Comparison of ENCODE assay signal across 9 mouse cellular contexts in the genomic region with DNA sequence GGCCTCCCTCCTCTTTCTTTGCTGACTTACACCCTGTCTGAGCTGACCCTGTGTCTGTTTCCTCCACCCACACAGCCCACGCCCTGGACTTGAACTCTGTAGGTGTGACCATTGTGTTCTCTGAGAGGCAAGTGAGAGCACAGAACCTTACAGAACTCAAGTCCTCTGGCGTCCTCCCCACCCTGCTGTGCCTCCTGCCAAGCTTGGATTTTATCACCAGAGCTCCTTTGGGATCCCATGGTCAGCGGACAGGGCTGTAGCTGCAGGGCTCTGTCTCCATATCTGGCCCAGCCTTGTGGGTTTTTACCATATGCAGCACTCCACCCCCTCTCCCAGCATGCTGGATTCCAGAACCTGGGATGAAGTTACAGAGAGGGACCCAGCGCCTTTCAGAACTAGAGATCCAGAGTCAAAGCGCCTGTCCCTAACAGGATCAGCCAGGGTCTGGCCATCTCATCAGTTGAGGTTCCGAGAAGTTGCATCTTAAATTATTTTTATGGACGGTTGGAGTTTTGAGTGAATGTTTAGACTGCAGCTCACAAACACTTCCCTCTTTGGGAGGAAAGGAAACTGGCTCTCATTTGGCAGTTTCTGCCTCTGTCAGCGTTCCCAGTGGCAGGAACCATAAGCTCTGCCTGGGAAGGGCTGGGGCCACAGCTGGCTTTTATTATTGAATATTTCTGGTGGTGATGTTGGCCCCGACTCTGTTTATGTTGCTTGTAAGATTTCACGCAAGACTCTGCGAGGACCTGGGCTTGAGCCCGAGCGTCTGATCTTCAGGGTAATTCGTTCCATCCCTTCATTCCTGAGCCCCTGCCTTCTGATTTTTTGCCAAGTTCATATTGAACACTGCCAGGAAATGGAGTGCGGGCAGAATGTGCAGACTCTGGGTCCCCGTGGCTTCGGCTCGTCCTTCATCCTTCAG.
DNase-seq lines count a peak whose midpoint lies in the region; ATAC-seq and TF ChIP-seq lines count a peak whose summit lies in the region.
"Had no signal": no experiment of that assay in that cellular context is flagged by ENCODE, and none has a peak within 500 bp of the region (broad histone marks: within the 10 kb centered on the region; RNA-seq: fewer than 3 reads in every experiment).

No protein-coding gene starts in this region.

- peak overlapping the region; percentile 9; the same call in 1 of the 2 replicates for H3K4me2 ChIP-seq in lung, embryonic 16.5 days (ENCODE audit: low read depth, low read length)

- TF ChIP-seq POLR2A in kidney, adult 2 months (IDR thresholded peaks at IDR 0.05; ENCODE audit: low read depth, low read length) = no peak

- no peaks in the 10 kb centered on the region for H3K36me3 ChIP-seq in embryonic facial prominence, embryonic 10.5 days (replicated peaks)
- H3K36me3 ChIP-seq in kidney, adult 2 months (ENCODE audit: control insufficient read depth, insufficient read depth, low read length) = no peaks in the 10 kb centered on the region
- H3K36me3 ChIP-seq in lung, embryonic 16.5 days (ENCODE audit: control insufficient read depth, insufficient read depth, low read length) = no peaks in the 10 kb centered on the region
- H3K36me3 ChIP-seq: G1E had no signal

- no peak for TF ChIP-seq CTCF in layer of hippocampus, adult 2 months (conservative IDR thresholded peaks at IDR 0.05)
- TF ChIP-seq CTCF in kidney, adult 2 months (conservative IDR thresholded peaks at IDR 0.05; ENCODE audit: insufficient read depth, insufficient read length, low read depth, low read length) = no peak

- H3K27ac ChIP-seq in layer of hippocampus, adult 2 months = peak overlapping the region; percentile 36; the same call in 1 of the 2 replicates
- H3K27ac ChIP-seq in embryonic facial prominence, embryonic 10.5 days (replicated peaks) = peak overlapping the region; percentile 85
- peak overlapping the region; percentile 74 for H3K27ac ChIP-seq in kidney, adult 2 months (ENCODE audit: insufficient read depth, low read depth, low read length)
- peak overlapping the region; percentile 93 for H3K27ac ChIP-seq in lung, embryonic 16.5 days (ENCODE audit: low read length)

- DNase-seq in layer of hippocampus, adult 2 months (ENCODE audit: low spot score in 2 of 2) = peak in 1 of 2 experiments; percentile 15
- no peak for DNase-seq in layer of hippocampus, adult 18-20 months (ENCODE audit: low spot score in 2 of 2)
- DNase-seq in embryonic facial prominence, embryonic 10.5 days (ENCODE audit: low spot score) = peak; percentile 84
- DNase-seq in heart, adult 9 months (ENCODE audit: low spot score in 2 of 2) = peak; percentile 85 to 87
- peak; percentile 72 for DNase-seq in kidney, adult 2 months
- peak; percentile 83 for DNase-seq in skeletal muscle tissue, adult 2 months (ENCODE audit: low read depth, low spot score)
- DNase-seq in thymus, postnatal 4 days = no peak

- H3K4me1 ChIP-seq in embryonic facial prominence, embryonic 10.5 days = peaks cover 50% of the 10 kb centered on the region
- no peaks in the 10 kb centered on the region for H3K4me1 ChIP-seq in kidney, adult 2 months (ENCODE audit: control insufficient read depth, insufficient read depth, low read length)
- peaks cover 28% of the 10 kb centered on the region for H3K4me1 ChIP-seq in lung, embryonic 16.5 days (replicated peaks; ENCODE audit: control insufficient read depth, insufficient read depth, low read length)

- peaks cover 10% of the 10 kb centered on the region; the same call in 1 of the 2 replicates for H3K27me3 ChIP-seq in embryonic facial prominence, embryonic 10.5 days (replicated peaks; ENCODE audit: low read depth, poor library complexity, severe bottlenecking)
- H3K27me3 ChIP-seq in kidney, adult 2 months (replicated peaks; ENCODE audit: control insufficient read depth, insufficient read depth, low read length) = no peaks in the 10 kb centered on the region; the same call in 1 of the 2 replicates
- no peaks in the 10 kb centered on the region for H3K27me3 ChIP-seq in lung, embryonic 16.5 days (ENCODE audit: control insufficient read depth, insufficient read depth, low read depth, low read length)

- no peak overlapping the region for H3K9ac ChIP-seq in lung, embryonic 16.5 days (ENCODE audit: low read length)

- ATAC-seq in lung, embryonic 16.5 days (ENCODE audit: low read depth) = peak; percentile 92

- H3K9me3 ChIP-seq in embryonic facial prominence, embryonic 10.5 days = no peaks in the 10 kb centered on the region
- H3K9me3 ChIP-seq in lung, embryonic 16.5 days (ENCODE audit: control insufficient read depth, low read length) = no peaks in the 10 kb centered on the region

- H3K4me3 ChIP-seq in layer of hippocampus, adult 2 months = no peak overlapping the region
- no peak overlapping the region; the same call in 1 of the 2 replicates for H3K4me3 ChIP-seq in embryonic facial prominence, embryonic 10.5 days
- H3K4me3 ChIP-seq in kidney, adult 2 months (ENCODE audit: insufficient read depth, low read depth, low read length) = no peak overlapping the region
- H3K4me3 ChIP-seq in lung, embryonic 16.5 days (ENCODE audit: low read length) = no peak overlapping the region

- 39% methylated on average over 18 of the region's 18 CpGs for WGBS in embryonic facial prominence, embryonic 10.5 days
- WGBS in kidney, adult 2 months = 53% methylated on average over 18 of the region's 18 CpGs
- 29% methylated on average over 18 of the region's 18 CpGs for WGBS in lung, embryonic 16.5 days

Comparison
In these comparisons a context has a peak if more than half of its experiments do, and no peak if none do; other contexts are left out.
1. DNase-seq: peak in embryonic facial prominence, embryonic 10.5 days (single experiment), heart, adult 9 months (2 of 2), kidney, adult 2 months (single experiment) and skeletal muscle tissue, adult 2 months (single experiment); none in layer of hippocampus, adult 18-20 months (0 of 2) and thymus, postnatal 4 days (single experiment).
2. H3K27ac ChIP-seq: peak in every context shown above with its lines; median percentile 93 in lung, embryonic 16.5 days; 85 in embryonic facial prominence, embryonic 10.5 days; 74 in kidney, adult 2 months; 36 in layer of hippocampus, adult 2 months.